Mouse (Mus musculus) liver, adult 2 months (tissue): ENCODE measurements around the gene Plekhb2. TPM values are rescaled to one million over a fixed set of nuclear protein-coding genes. Genes with fewer than 3 reads are reported as not detected.
A peak's percentile ranks its signal among the peaks of the same experiment; 100 is the strongest.

Experiments used
- DNase-seq: peaks from one replicate; pipeline ENCODE4 v3.0.0-alpha.2; 2011; ENCODE audit warnings: low read depth, low spot score; ENCODE audit errors: extremely low read depth
- H3K27ac ChIP-seq: fragments of 200-500 bp; replicated peaks from 2 replicates; pipeline ENCODE4 v1.5.1; 2012; ENCODE audit warnings: low read depth, mild to moderate bottlenecking, control low read depth, inconsistent platforms, low read length; ENCODE audit not compliant: insufficient read depth
- H3K27me3 ChIP-seq: fragments of 200-500 bp; 2 replicates; pipeline ENCODE4 v1.6.1; 2012; ENCODE audit warnings: mild to moderate bottlenecking, moderate library complexity, low read length, inconsistent platforms; ENCODE audit not compliant: control insufficient read depth, insufficient read depth
- H3K36me3 ChIP-seq: fragments of 200-500 bp; 2 replicates; pipeline ENCODE4 v1.6.1; 2012; ENCODE audit warnings: low read length, inconsistent platforms; ENCODE audit not compliant: control insufficient read depth, insufficient read depth
- H3K4me1 ChIP-seq: fragments of 200-500 bp; 2 replicates; pipeline ENCODE4 v1.6.1; 2011; ENCODE audit warnings: low read length; ENCODE audit not compliant: control insufficient read depth, insufficient read depth
- H3K4me3 ChIP-seq: fragments of 200-500 bp; 2 replicates; pipeline ENCODE4 v1.5.1; 2011; ENCODE audit warnings: low read depth, mild to moderate bottlenecking, control low read depth, low read length, moderate library complexity; ENCODE audit not compliant: insufficient read depth
- H3K79me2 ChIP-seq: fragments of 200-500 bp; 2 replicates; pipeline ENCODE4 v1.6.1; 2012; ENCODE audit warnings: inconsistent platforms, mild to moderate bottlenecking, low read length, moderate library complexity; ENCODE audit not compliant: control insufficient read depth, insufficient read depth
- H3K9ac ChIP-seq: fragments of 200-500 bp; 2 replicates; pipeline ENCODE4 v1.6.1; 2012; ENCODE audit warnings: low read depth, mild to moderate bottlenecking, control low read depth, inconsistent platforms, low read length
- CTCF ChIP-seq: fragments of 200-500 bp; IDR thresholded peaks from 2 replicates; pipeline ENCODE4 v1.5.1; 2011; ENCODE audit warnings: low read depth, low read length, control low read depth
- POLR2A ChIP-seq: fragments of 200-500 bp; IDR thresholded peaks from 2 replicates; pipeline ENCODE4 v1.6.1; 2011; ENCODE audit warnings: low read length, control low read depth; ENCODE audit not compliant: insufficient read depth; ENCODE audit errors: extremely low read depth
- WGBS: fragments of 180-500 bp; shearing (Covaris S2); methylation state at CpG from one replicate; pipeline ENCODE4 v1.1.7; 2018; 5-methylcytosine and 5-hydroxymethylcytosine counted together
- polyA plus RNA-seq: library from polyadenylated mRNA; depleted of rRNA; stranded (reverse); fragments of >200 nt; gene quantifications from 2 replicates; pipeline ENCODE4 v1.2.3, GENCODE M21; 2012
- total RNA-seq: library from RNA; depleted of rRNA; stranded (reverse); fragments of >200 nt; gene quantifications from 2 replicates; pipeline ENCODE4 v1.2.3, GENCODE M21; 2014

Plekhb2 gene
- total and polyA plus RNA-seq, 2 experiments = 10.6 to 14.5 TPM

- no peaks in the 10 kb centered on the region for H3K79me2 ChIP-seq
- 69% methylated on average over 7 of the region's 7 CpGs for WGBS
- no peak overlapping the region for H3K9ac ChIP-seq
- H3K36me3 ChIP-seq = no peaks in the 10 kb centered on the region; the same call in 1 of the 2 replicates
- H3K4me3 ChIP-seq = no peak overlapping the region
- H3K27ac ChIP-seq = no peak overlapping the region
- H3K4me1 ChIP-seq = no peaks in the 10 kb centered on the region
- H3K27me3 ChIP-seq = no peaks in the 10 kb centered on the region
- no peak for TF ChIP-seq POLR2A
- no peak for TF ChIP-seq CTCF
- no peak for DNase-seq
Observed at GRCm38 (mm10) chr1:34864243-34864642, 14.5 kb downstream of the Plekhb2 start.

- H3K36me3 ChIP-seq = peaks cover 6% of the 10 kb centered on the region; the same call in 1 of the 2 replicates
- no peaks in the 10 kb centered on the region for H3K4me1 ChIP-seq
- no peak for DNase-seq
- TF ChIP-seq POLR2A = no peak
- TF ChIP-seq CTCF = no peak
- H3K9ac ChIP-seq = no peak overlapping the region
- 89% methylated on average over 9 of the region's 9 CpGs for WGBS
- no peak overlapping the region for H3K4me3 ChIP-seq
- H3K27me3 ChIP-seq = no peaks in the 10 kb centered on the region
- H3K79me2 ChIP-seq = no peaks in the 10 kb centered on the region
- H3K27ac ChIP-seq = no peak overlapping the region
Observed at GRCm38 (mm10) chr1:34865866-34866265, 16.1 kb downstream of the Plekhb2 start.

GRCm38 (mm10) chr1:34866815-34867573, 17.2 kb downstream of the Plekhb2 start:
- Histone ChIP-seq H3K79me2 (no peaks in the 10 kb centered on the region), H3K9ac (no peak overlapping the region), H3K4me3 (no peak overlapping the region), H3K27ac (no peak overlapping the region), H3K4me1 (no peaks in the 10 kb centered on the region), H3K27me3 (no peaks in the 10 kb centered on the region), H3K36me3 (peaks cover 10% of the 10 kb centered on the region; the same call in 1 of the 2 replicates)
- DNase-seq = peak; percentile 83
- WGBS = 60% methylated on average over 10 of the region's 10 CpGs
- TF ChIP-seq CTCF (peak; percentile 92), POLR2A (no peak)

GRCm38 (mm10) chr1:34867574-34867955, 17.8 kb downstream of the Plekhb2 start:
- Histone ChIP-seq H3K4me3 (no peak overlapping the region), H3K4me1 (no peaks in the 10 kb centered on the region), H3K9ac (no peak overlapping the region), H3K79me2 (no peaks in the 10 kb centered on the region), H3K27me3 (no peaks in the 10 kb centered on the region), H3K27ac (no peak overlapping the region), H3K36me3 (peaks cover 10% of the 10 kb centered on the region; the same call in 1 of the 2 replicates)
- WGBS = 93% methylated on average over 5 of the region's 5 CpGs
- DNase-seq = no peak
- TF ChIP-seq CTCF = no peak
- TF ChIP-seq POLR2A = no peak

GRCm38 (mm10) chr1:34868391-34868790, 18.6 kb downstream of the Plekhb2 start:
- Histone ChIP-seq H3K4me3 (no peak overlapping the region), H3K9ac (no peak overlapping the region), H3K36me3 (peaks cover 13% of the 10 kb centered on the region; the same call in 1 of the 2 replicates), H3K79me2 (no peaks in the 10 kb centered on the region), H3K27ac (no peak overlapping the region), H3K4me1 (no peaks in the 10 kb centered on the region), H3K27me3 (no peaks in the 10 kb centered on the region)
- DNase-seq = no peak
- 92% methylated on average over 8 of the region's 8 CpGs for WGBS
- TF ChIP-seq CTCF (no peak), POLR2A (no peak)

- H3K4me3 ChIP-seq = no peak overlapping the region
- no peak for DNase-seq
- TF ChIP-seq POLR2A = no peak
- no peak for TF ChIP-seq CTCF
- H3K4me1 ChIP-seq = no peaks in the 10 kb centered on the region
- peaks cover 14% of the 10 kb centered on the region for H3K36me3 ChIP-seq
- H3K27ac ChIP-seq = no peak overlapping the region
- no peaks in the 10 kb centered on the region for H3K27me3 ChIP-seq
- 96% methylated on average over 16 of the region's 16 CpGs for WGBS
- H3K79me2 ChIP-seq = no peaks in the 10 kb centered on the region
- no peak overlapping the region for H3K9ac ChIP-seq
Observed at GRCm38 (mm10) chr1:34869231-34869630, 19.5 kb downstream of the Plekhb2 start.
